ENCODE assay signal across 31 mouse cellular contexts in genomic region chr14:118611714-118612113, GRCm38 (mm10).
DNase-seq lines count a peak whose midpoint lies in the region; ATAC-seq and TF ChIP-seq lines count a peak whose summit lies in the region.
"Had no signal": no experiment of that assay in that cellular context is flagged by ENCODE, and none has a peak within 500 bp of the region (broad histone marks: within the 10 kb centered on the region; RNA-seq: fewer than 3 reads in every experiment).

No protein-coding gene starts in this region.

- H3K9ac ChIP-seq in intestine, embryonic 16.5 days (ENCODE audit: low read depth, low read length): peak overlapping the region; percentile 43; the same call in 1 of the 2 replicates
- no peak overlapping the region for H3K9ac ChIP-seq in lung, embryonic 14.5 days
- no peak overlapping the region for H3K9ac ChIP-seq in stomach, embryonic 15.5 days
- H3K9ac ChIP-seq: embryonic facial prominence, embryonic 13.5 days; forebrain, embryonic 15.5 days; hindbrain, embryonic 12.5 days; limb, embryonic 13.5 days; midbrain, embryonic 13.5 days; neural tube, embryonic 13.5 days had no signal

- 64% methylated on average over 17 of the region's 17 CpGs for WGBS in intestine, embryonic 16.5 days
- 49% methylated on average over 17 of the region's 17 CpGs for WGBS in lung, embryonic 14.5 days
- WGBS in stomach, embryonic 15.5 days: 53% methylated on average over 17 of the region's 17 CpGs

- TF ChIP-seq CTCF in lung, embryonic 14.5 days (IDR thresholded peaks at IDR 0.05; ENCODE audit: low read depth): no peak

- no peaks in the 10 kb centered on the region for H3K4me1 ChIP-seq in intestine, embryonic 16.5 days (ENCODE audit: control insufficient read depth, insufficient read depth, low read length)
- no peaks in the 10 kb centered on the region for H3K4me1 ChIP-seq in lung, embryonic 14.5 days (ENCODE audit: insufficient read depth)
- H3K4me1 ChIP-seq in stomach, embryonic 15.5 days: peaks cover 5% of the 10 kb centered on the region; the same call in 1 of the 2 replicates
- H3K4me1 ChIP-seq: embryonic facial prominence, embryonic 13.5 days; hindbrain, embryonic 12.5 days; midbrain, embryonic 13.5 days had no signal

- DNase-seq in lung, embryonic 14.5 days: peak; percentile 46
- peak; percentile 18 for DNase-seq in lung, postnatal 25 days (ENCODE audit: low spot score)
- DNase-seq in urinary bladder, adult 2 months (ENCODE audit: low spot score): no peak
- no peak for DNase-seq in kidney, adult 18-20 months
- no peak for DNase-seq in kidney, postnatal 14 days
- DNase-seq in frontal cortex, adult 2 months (ENCODE audit: extremely low spot score in 1 of 2, low spot score in 1 of 2): no peak
- DNase-seq: adrenal gland, adult 2 months; B cell, adult 2 months; cerebellum, adult 9-11 months; gastrocnemius, adult 2 months; gastrocnemius, postnatal 36 days; heart, adult 18-20 months; heart, postnatal 36 days; kidney, adult 9 months; kidney, postnatal 25 days; thymus, adult 18-20 months; thymus, postnatal 4 days had no signal

- no peaks in the 10 kb centered on the region; the same call in 1 of the 2 replicates for H3K36me3 ChIP-seq in intestine, embryonic 16.5 days (ENCODE audit: control insufficient read depth, insufficient read depth, low read length)
- no peaks in the 10 kb centered on the region for H3K36me3 ChIP-seq in lung, embryonic 14.5 days (ENCODE audit: insufficient read depth)
- no peaks in the 10 kb centered on the region for H3K36me3 ChIP-seq in stomach, embryonic 15.5 days
- H3K36me3 ChIP-seq: embryonic facial prominence, embryonic 13.5 days; forebrain, embryonic 15.5 days; hindbrain, embryonic 12.5 days; limb, embryonic 13.5 days; midbrain, embryonic 13.5 days; neural tube, embryonic 13.5 days had no signal

- peak; percentile 49; the same call in 1 of the 2 replicates for ATAC-seq in intestine, embryonic 16.5 days
- ATAC-seq in lung, embryonic 14.5 days (ENCODE audit: insufficient read depth): no peak
- peak; percentile 62; the same call in 1 of the 2 replicates for ATAC-seq in stomach, embryonic 15.5 days (ENCODE audit: insufficient read depth, low FRiP score, low read depth)
- ATAC-seq: activated CD4-positive, CD25-positive, alpha-beta regulatory T cell, adult 4 months; forebrain, embryonic 15.5 days; midbrain, embryonic 13.5 days had no signal

- no peak overlapping the region for H3K4me2 ChIP-seq in intestine, embryonic 16.5 days (ENCODE audit: low read depth, low read length)
- H3K4me2 ChIP-seq in lung, embryonic 14.5 days: peak overlapping the region; percentile 29; the same call in 1 of the 2 replicates
- no peak overlapping the region for H3K4me2 ChIP-seq in stomach, embryonic 15.5 days
- H3K4me2 ChIP-seq: embryonic facial prominence, embryonic 13.5 days; forebrain, embryonic 15.5 days; heart, embryonic 11.5 days; hindbrain, embryonic 12.5 days; limb, embryonic 13.5 days; liver, embryonic 11.5 days; midbrain, embryonic 13.5 days; neural tube, embryonic 13.5 days had no signal

- no peak overlapping the region for H3K27ac ChIP-seq in intestine, embryonic 16.5 days (ENCODE audit: low read length)
- H3K27ac ChIP-seq in lung, embryonic 14.5 days (ENCODE audit: low read depth): no peak overlapping the region
- no peak overlapping the region for H3K27ac ChIP-seq in stomach, embryonic 15.5 days
- H3K27ac ChIP-seq: embryonic facial prominence, embryonic 13.5 days; forebrain, embryonic 10.5 days; forebrain, embryonic 15.5 days; gastrocnemius, adult 2 months; hindbrain, embryonic 12.5 days; layer of hippocampus, adult 2 months; left cerebral cortex, adult 2 months; limb, embryonic 13.5 days; midbrain, embryonic 13.5 days; neural tube, embryonic 13.5 days had no signal

- H3K9me3 ChIP-seq in intestine, embryonic 16.5 days (ENCODE audit: control insufficient read depth, low read length): no peaks in the 10 kb centered on the region
- no peaks in the 10 kb centered on the region for H3K9me3 ChIP-seq in lung, embryonic 14.5 days (ENCODE audit: low read depth, low read length)
- no peaks in the 10 kb centered on the region for H3K9me3 ChIP-seq in stomach, embryonic 15.5 days
- H3K9me3 ChIP-seq: embryonic facial prominence, embryonic 13.5 days; forebrain, embryonic 10.5 days; forebrain, embryonic 15.5 days; hindbrain, embryonic 12.5 days; midbrain, embryonic 13.5 days; neural tube, embryonic 13.5 days had no signal

- H3K27me3 ChIP-seq in intestine, embryonic 16.5 days (replicated peaks; ENCODE audit: control insufficient read depth, insufficient read depth, low read length): no peaks in the 10 kb centered on the region
- no peaks in the 10 kb centered on the region for H3K27me3 ChIP-seq in lung, embryonic 14.5 days (ENCODE audit: insufficient read depth, low read length)
- H3K27me3 ChIP-seq in stomach, embryonic 15.5 days (replicated peaks): no peaks in the 10 kb centered on the region
- H3K27me3 ChIP-seq: forebrain, embryonic 15.5 days; hindbrain, embryonic 12.5 days; midbrain, embryonic 13.5 days; neural tube, embryonic 13.5 days had no signal

- no peak overlapping the region for H3K4me3 ChIP-seq in intestine, embryonic 16.5 days (ENCODE audit: low read length)
- H3K4me3 ChIP-seq in lung, embryonic 14.5 days (ENCODE audit: low read depth, low read length): no peak overlapping the region
- H3K4me3 ChIP-seq in stomach, embryonic 15.5 days (replicated peaks): no peak overlapping the region
- H3K4me3 ChIP-seq: embryonic facial prominence, embryonic 13.5 days; forebrain, embryonic 10.5 days; forebrain, embryonic 15.5 days; gastrocnemius, adult 2 months; hindbrain, embryonic 12.5 days; layer of hippocampus, adult 2 months; left cerebral cortex, adult 2 months; limb, embryonic 13.5 days; midbrain, embryonic 13.5 days; neural tube, embryonic 13.5 days had no signal

Comparison
In these comparisons a context has a peak if more than half of its experiments do, and no peak if none do; other contexts are left out.
1. DNase-seq: peak in lung, embryonic 14.5 days (single experiment) and lung, postnatal 25 days (single experiment); none in urinary bladder, adult 2 months (single experiment), kidney, adult 18-20 months (single experiment), kidney, postnatal 14 days (single experiment) and frontal cortex, adult 2 months (0 of 2).